Mouse (Mus musculus): ENCODE measurements around the gene Trpm8. TPM values are rescaled to one million over a fixed set of nuclear protein-coding genes. Genes with fewer than 3 reads are reported as not detected.

Gene Trpm8
- polyA plus RNA-seq, 1 experiment from 2014 or later, result not detected

- peaks cover 90% of the 10 kb centered on the region for H3K9me3 ChIP-seq (ENCODE audit: control insufficient read depth, low read length)
- WGBS, result 76% methylated on average over 8 of the region's 8 CpGs
- DNase-seq (ENCODE audit: low spot score) (no peak), ATAC-seq (ENCODE audit: insufficient number of reproducible peaks, low FRiP score, low TSS enrichment, low read depth) (no peak)
- H3K9ac ChIP-seq (ENCODE audit: low read length), result no peak overlapping the region
- no peaks in the 10 kb centered on the region for H3K4me1 ChIP-seq (ENCODE audit: control insufficient read depth, insufficient read depth, low read length)
- no peaks in the 10 kb centered on the region for H3K27me3 ChIP-seq (ENCODE audit: control insufficient read depth, insufficient read depth, low read length)
- no peaks in the 10 kb centered on the region for H3K36me3 ChIP-seq (ENCODE audit: control insufficient read depth, insufficient read depth, low read length)
- H3K27ac ChIP-seq (replicated peaks; ENCODE audit: low read depth, low read length), result no peak overlapping the region
- H3K4me3 ChIP-seq (ENCODE audit: low read depth, low read length), result no peak overlapping the region
- H3K4me2 ChIP-seq (ENCODE audit: low read depth, severe bottlenecking), result no peak overlapping the region
Measured at GRCm38 (mm10) chr1:88253106-88253505, 24.4 kb upstream of the Trpm8 start.

- no peak for DNase-seq (ENCODE audit: low spot score)
- no peak overlapping the region for H3K27ac ChIP-seq (replicated peaks; ENCODE audit: low read depth, low read length)
- no peak overlapping the region for H3K4me2 ChIP-seq (ENCODE audit: low read depth, severe bottlenecking)
- no peak for ATAC-seq (ENCODE audit: insufficient number of reproducible peaks, low FRiP score, low TSS enrichment, low read depth)
- no peak overlapping the region for H3K9ac ChIP-seq (ENCODE audit: low read length)
- H3K27me3 ChIP-seq (ENCODE audit: control insufficient read depth, insufficient read depth, low read length), result no peaks in the 10 kb centered on the region
- 74% methylated on average over 6 of the region's 6 CpGs for WGBS
- H3K9me3 ChIP-seq (ENCODE audit: control insufficient read depth, low read length), result peaks cover 90% of the 10 kb centered on the region
- no peaks in the 10 kb centered on the region for H3K36me3 ChIP-seq (ENCODE audit: control insufficient read depth, insufficient read depth, low read length)
- no peaks in the 10 kb centered on the region for H3K4me1 ChIP-seq (ENCODE audit: control insufficient read depth, insufficient read depth, low read length)
- H3K4me3 ChIP-seq (ENCODE audit: low read depth, low read length), result no peak overlapping the region
Measured at GRCm38 (mm10) chr1:88253540-88253939, 23.9 kb upstream of the Trpm8 start.

- H3K27ac ChIP-seq (replicated peaks; ENCODE audit: low read depth, low read length), result no peak overlapping the region
- 90% methylated on average over 12 of the region's 12 CpGs for WGBS
- DNase-seq (ENCODE audit: low spot score) (no peak), ATAC-seq (ENCODE audit: insufficient number of reproducible peaks, low FRiP score, low TSS enrichment, low read depth) (no peak)
- H3K9me3 ChIP-seq (ENCODE audit: control insufficient read depth, low read length), result peaks cover 85% of the 10 kb centered on the region
- H3K36me3 ChIP-seq (ENCODE audit: control insufficient read depth, insufficient read depth, low read length), result no peaks in the 10 kb centered on the region
- H3K4me1 ChIP-seq (ENCODE audit: control insufficient read depth, insufficient read depth, low read length), result no peaks in the 10 kb centered on the region
- H3K9ac ChIP-seq (ENCODE audit: low read length), result no peak overlapping the region
- no peak overlapping the region for H3K4me2 ChIP-seq (ENCODE audit: low read depth, severe bottlenecking)
- H3K27me3 ChIP-seq (ENCODE audit: control insufficient read depth, insufficient read depth, low read length), result no peaks in the 10 kb centered on the region
- H3K4me3 ChIP-seq (ENCODE audit: low read depth, low read length), result no peak overlapping the region
Measured at GRCm38 (mm10) chr1:88254793-88255465, 22.5 kb upstream of the Trpm8 start.

GRCm38 (mm10) chr1:88255466-88255857 lies 22.0 kb upstream of the Trpm8 start:
- Histone ChIP-seq H3K9me3 (ENCODE audit: control insufficient read depth, low read length) (peaks cover 84% of the 10 kb centered on the region), H3K36me3 (ENCODE audit: control insufficient read depth, insufficient read depth, low read length) (peaks cover 3% of the 10 kb centered on the region), H3K4me3 (ENCODE audit: low read depth, low read length) (no peak overlapping the region), H3K27me3 (ENCODE audit: control insufficient read depth, insufficient read depth, low read length) (no peaks in the 10 kb centered on the region), H3K4me1 (ENCODE audit: control insufficient read depth, insufficient read depth, low read length) (no peaks in the 10 kb centered on the region), H3K4me2 (ENCODE audit: low read depth, severe bottlenecking) (no peak overlapping the region), H3K27ac (replicated peaks; ENCODE audit: low read depth, low read length) (no peak overlapping the region), H3K9ac (ENCODE audit: low read length) (no peak overlapping the region)
- ATAC-seq (ENCODE audit: insufficient number of reproducible peaks, low FRiP score, low TSS enrichment, low read depth) (no peak), DNase-seq (ENCODE audit: low spot score) (no peak)
- 55% methylated on average over 2 of the region's 2 CpGs for WGBS

- H3K36me3 ChIP-seq (ENCODE audit: control insufficient read depth, insufficient read depth, low read length), result peaks cover 6% of the 10 kb centered on the region
- H3K4me2 ChIP-seq (ENCODE audit: low read depth, severe bottlenecking), result no peak overlapping the region
- ATAC-seq (ENCODE audit: insufficient number of reproducible peaks, low FRiP score, low TSS enrichment, low read depth), result no peak
- no peak for DNase-seq (ENCODE audit: low spot score)
- no peak overlapping the region for H3K4me3 ChIP-seq (ENCODE audit: low read depth, low read length)
- H3K27me3 ChIP-seq (ENCODE audit: control insufficient read depth, insufficient read depth, low read length), result no peaks in the 10 kb centered on the region
- H3K9me3 ChIP-seq (ENCODE audit: control insufficient read depth, low read length), result peaks cover 79% of the 10 kb centered on the region
- no peak overlapping the region for H3K27ac ChIP-seq (replicated peaks; ENCODE audit: low read depth, low read length)
- no peak overlapping the region for H3K9ac ChIP-seq (ENCODE audit: low read length)
- WGBS, result 81% methylated on average over 13 of the region's 13 CpGs
- no peaks in the 10 kb centered on the region for H3K4me1 ChIP-seq (ENCODE audit: control insufficient read depth, insufficient read depth, low read length)
Measured at GRCm38 (mm10) chr1:88255989-88256754, 21.3 kb upstream of the Trpm8 start.

- ATAC-seq (ENCODE audit: insufficient number of reproducible peaks, low FRiP score, low TSS enrichment, low read depth) (no peak), DNase-seq (ENCODE audit: low spot score) (no peak)
- WGBS, result 78% methylated on average over 10 of the region's 10 CpGs
- Histone ChIP-seq H3K4me1 (ENCODE audit: control insufficient read depth, insufficient read depth, low read length) (no peaks in the 10 kb centered on the region), H3K4me2 (ENCODE audit: low read depth, severe bottlenecking) (no peak overlapping the region), H3K9me3 (ENCODE audit: control insufficient read depth, low read length) (peaks cover 78% of the 10 kb centered on the region), H3K9ac (ENCODE audit: low read length) (no peak overlapping the region), H3K27me3 (ENCODE audit: control insufficient read depth, insufficient read depth, low read length) (no peaks in the 10 kb centered on the region), H3K36me3 (ENCODE audit: control insufficient read depth, insufficient read depth, low read length) (peaks cover 12% of the 10 kb centered on the region), H3K4me3 (ENCODE audit: low read depth, low read length) (no peak overlapping the region), H3K27ac (replicated peaks; ENCODE audit: low read depth, low read length) (no peak overlapping the region)
Measured at GRCm38 (mm10) chr1:88256886-88257663, 20.4 kb upstream of the Trpm8 start.

- Histone ChIP-seq H3K36me3 (ENCODE audit: control insufficient read depth, insufficient read depth, low read length) (peaks cover 18% of the 10 kb centered on the region), H3K27me3 (ENCODE audit: control insufficient read depth, insufficient read depth, low read length) (no peaks in the 10 kb centered on the region), H3K9me3 (ENCODE audit: control insufficient read depth, low read length) (peaks cover 77% of the 10 kb centered on the region), H3K27ac (replicated peaks; ENCODE audit: low read depth, low read length) (no peak overlapping the region), H3K4me3 (ENCODE audit: low read depth, low read length) (no peak overlapping the region), H3K4me2 (ENCODE audit: low read depth, severe bottlenecking) (no peak overlapping the region), H3K4me1 (ENCODE audit: control insufficient read depth, insufficient read depth, low read length) (no peaks in the 10 kb centered on the region), H3K9ac (ENCODE audit: low read length) (no peak overlapping the region)
- 82% methylated on average over 6 of the region's 6 CpGs for WGBS
- ATAC-seq (ENCODE audit: insufficient number of reproducible peaks, low FRiP score, low TSS enrichment, low read depth) (no peak), DNase-seq (ENCODE audit: low spot score) (no peak)
Measured at GRCm38 (mm10) chr1:88257681-88258080, 19.8 kb upstream of the Trpm8 start.

- 70% methylated on average over 6 of the region's 6 CpGs for WGBS
- Histone ChIP-seq H3K9ac (ENCODE audit: low read length) (no peak overlapping the region), H3K4me2 (ENCODE audit: low read depth, severe bottlenecking) (no peak overlapping the region), H3K27ac (replicated peaks; ENCODE audit: low read depth, low read length) (no peak overlapping the region), H3K27me3 (ENCODE audit: control insufficient read depth, insufficient read depth, low read length) (no peaks in the 10 kb centered on the region), H3K9me3 (ENCODE audit: control insufficient read depth, low read length) (peaks cover 77% of the 10 kb centered on the region), H3K4me1 (ENCODE audit: control insufficient read depth, insufficient read depth, low read length) (no peaks in the 10 kb centered on the region), H3K36me3 (ENCODE audit: control insufficient read depth, insufficient read depth, low read length) (peaks cover 25% of the 10 kb centered on the region), H3K4me3 (ENCODE audit: low read depth, low read length) (no peak overlapping the region)
- no peak for ATAC-seq (ENCODE audit: insufficient number of reproducible peaks, low FRiP score, low TSS enrichment, low read depth)
- no peak for DNase-seq (ENCODE audit: low spot score)
Measured at GRCm38 (mm10) chr1:88258361-88258760, 19.1 kb upstream of the Trpm8 start.

All from limb, embryonic 11.5 days (tissue).